Mouse (Mus musculus) adipocyte (in vitro differentiated cells): ENCODE results near the gene Ccdc153.

Experiments
- DNase-seq: peaks from one replicate; pipeline ENCODE4 v3.0.0-alpha.2; 2016; ENCODE audit warnings: low spot score

The Ccdc153 gene

GRCm38 (mm10) chr9:44240911-44241310, 435 bp downstream of the Ccdc153 start:
- DNase-seq, result no peak

DNA sequence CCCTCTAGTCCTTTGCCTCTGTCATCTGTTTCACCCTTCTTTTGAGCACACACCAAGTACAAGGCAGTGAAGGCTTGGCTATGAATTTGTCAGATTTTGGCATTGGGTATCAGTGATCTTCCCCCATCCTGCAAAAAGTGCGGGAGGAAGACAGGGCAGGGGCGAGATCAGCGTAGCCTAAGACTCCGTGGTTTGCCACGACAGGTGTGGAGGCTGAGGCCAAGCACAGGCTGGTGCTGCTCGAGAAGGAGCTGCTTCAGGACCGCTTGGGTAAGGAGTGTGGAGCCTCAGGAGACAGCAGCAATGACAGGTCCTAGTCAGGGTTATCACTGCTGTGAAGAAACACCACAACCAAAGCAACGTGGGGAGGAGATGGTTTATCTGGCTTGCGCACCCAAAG, 942 bp downstream of the Ccdc153 start:
- no peak for DNase-seq

- no peak for DNase-seq
Observed at GRCm38 (mm10) chr9:44243621-44244020, 3.1 kb downstream of the Ccdc153 start.

DNA sequence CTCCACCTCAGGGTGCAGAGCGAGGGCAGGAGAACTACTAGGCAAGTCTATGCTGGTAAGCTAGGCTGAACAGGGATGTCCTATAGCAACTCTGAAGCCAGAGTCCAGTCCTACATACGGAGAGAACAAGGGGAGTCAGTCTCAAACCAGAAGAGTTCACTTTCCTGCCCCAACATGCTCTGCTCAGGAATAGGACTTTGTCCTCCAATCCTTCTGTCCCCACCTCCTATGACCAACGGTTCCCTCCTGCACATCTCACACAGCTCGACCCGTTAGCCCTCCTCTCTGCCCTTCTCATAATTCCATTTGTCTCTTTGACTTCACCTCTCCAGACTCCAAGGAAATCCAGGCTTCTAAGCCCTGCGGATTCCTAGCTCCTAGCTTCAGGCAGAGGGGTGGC, 7.4 kb downstream of the Ccdc153 start:
- DNase-seq, result no peak

DNA sequence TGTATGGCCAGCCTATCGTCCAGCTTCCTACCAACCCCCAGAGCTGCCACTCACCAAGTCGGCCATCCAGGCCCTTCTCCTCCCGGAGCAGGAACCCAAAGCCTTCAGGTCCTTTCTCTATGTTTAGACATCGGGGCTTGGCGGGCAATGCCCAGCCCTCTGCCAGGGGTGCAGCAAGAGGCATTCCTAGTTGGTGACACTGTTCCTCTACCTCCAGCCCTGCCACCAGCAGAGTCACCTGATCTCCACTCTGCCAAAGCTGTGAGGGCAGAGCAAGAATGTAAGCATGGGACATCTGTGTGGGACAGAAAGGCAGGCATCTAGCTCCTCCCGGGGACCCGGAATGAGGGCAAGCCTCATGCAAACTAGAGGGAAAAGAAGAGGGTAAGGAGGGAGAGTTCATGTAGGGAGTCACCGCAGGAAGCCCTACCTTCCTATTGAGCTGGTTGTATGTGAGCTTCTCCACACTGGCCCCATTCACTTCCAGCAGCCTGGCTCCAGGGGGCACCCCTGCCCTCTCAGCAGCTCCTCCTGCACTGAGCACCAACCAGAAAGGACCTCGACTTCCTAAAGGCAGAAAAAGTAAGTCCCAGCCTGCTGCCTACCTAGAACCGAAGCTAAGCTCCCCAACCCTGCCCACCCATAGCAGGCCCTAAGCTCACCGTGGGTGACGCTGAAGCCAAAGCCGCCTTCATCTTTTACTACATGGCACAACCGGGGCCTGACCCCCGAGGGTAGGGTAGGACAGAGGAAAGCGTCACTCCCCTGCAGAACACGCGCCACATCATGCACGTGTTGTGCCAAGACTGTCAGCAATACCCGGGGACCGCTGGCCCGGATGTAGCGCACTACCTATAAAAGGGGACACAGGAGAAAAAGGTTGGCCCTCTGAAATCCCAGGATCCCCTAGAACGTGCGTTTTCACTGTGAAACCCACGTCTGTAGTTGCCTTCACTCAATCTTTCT, 9.0 kb downstream of the Ccdc153 start:
- peak; percentile 26 for DNase-seq

DNA sequence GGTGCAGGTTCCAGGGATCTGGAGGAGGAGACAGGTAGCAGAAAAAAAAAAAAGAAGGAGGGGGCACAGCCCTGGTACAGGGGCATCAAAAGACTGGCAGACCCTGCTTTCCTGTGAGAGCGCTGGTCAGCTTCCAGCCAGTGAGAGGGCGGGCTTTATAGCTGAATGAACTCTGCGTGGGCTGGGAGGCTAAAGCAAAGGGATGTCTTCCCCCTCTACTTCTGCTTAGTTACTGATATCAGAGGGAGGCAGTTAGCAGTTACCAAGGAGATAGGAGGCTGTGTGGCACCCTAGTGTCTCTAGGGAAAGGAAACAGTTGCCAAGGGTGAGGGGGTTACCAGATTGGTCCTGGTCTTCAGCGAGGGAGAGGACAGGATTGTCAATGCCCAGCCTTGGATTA, 10.0 kb downstream of the Ccdc153 start:
- no peak for DNase-seq

GRCm38 (mm10) chr9:44251314-44251713, 10.8 kb downstream of the Ccdc153 start, which contains the start of gene Pdzd3:
Gene Pdzd3 (minus strand): TSS chr9:44251471.
- no peak for DNase-seq

DNA sequence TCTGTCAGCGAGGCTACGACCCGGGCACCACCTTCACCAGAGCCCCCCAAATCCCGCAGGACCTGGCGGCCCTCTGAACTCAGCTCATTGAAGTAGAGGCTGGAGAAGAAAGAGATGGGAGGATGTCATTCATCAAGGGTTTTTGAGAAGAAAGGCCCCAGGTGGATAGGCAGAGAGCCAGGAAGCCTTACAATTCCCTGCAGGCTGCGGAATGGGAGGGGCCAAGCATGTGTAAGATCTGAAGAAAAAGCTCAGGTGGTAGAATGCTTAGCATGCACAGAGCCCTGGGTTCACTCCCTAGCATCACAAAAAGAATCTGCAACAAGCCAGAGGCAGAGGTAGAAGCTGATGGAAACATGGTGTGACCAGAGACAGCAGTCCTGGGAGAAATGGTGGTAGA, 13.0 kb downstream of the Ccdc153 start:
- DNase-seq, result no peak

GRCm38 (mm10) chr9:44254508-44255135, 14.1 kb downstream of the Ccdc153 start:
- DNase-seq, result no peak

- DNase-seq, result no peak
Observed at GRCm38 (mm10) chr9:44255136-44255521, 14.7 kb downstream of the Ccdc153 start.

DNA sequence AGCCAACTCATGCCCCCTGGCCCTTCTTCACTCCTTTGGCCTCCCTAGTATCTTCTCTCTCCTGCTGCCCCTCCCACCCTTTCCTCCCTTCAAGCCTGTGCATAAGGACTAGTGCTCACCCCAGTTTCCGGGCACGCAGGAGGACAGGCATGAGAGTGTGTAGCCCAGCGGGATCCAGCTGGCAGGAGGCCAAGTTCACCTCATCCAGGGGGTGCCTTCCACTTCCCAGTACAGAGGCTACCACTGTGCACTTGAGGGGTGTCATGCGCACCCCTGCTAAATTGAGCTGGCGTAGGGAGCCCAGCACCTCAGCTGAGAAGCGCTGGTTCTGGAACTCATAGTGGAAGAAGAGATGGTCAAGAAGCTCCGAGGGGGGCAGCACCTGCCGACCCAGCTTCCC, 15.7 kb downstream of the Ccdc153 start:
- no peak for DNase-seq

- no peak for DNase-seq
Observed at GRCm38 (mm10) chr9:44259014-44259413, 18.5 kb downstream of the Ccdc153 start.

DNA sequence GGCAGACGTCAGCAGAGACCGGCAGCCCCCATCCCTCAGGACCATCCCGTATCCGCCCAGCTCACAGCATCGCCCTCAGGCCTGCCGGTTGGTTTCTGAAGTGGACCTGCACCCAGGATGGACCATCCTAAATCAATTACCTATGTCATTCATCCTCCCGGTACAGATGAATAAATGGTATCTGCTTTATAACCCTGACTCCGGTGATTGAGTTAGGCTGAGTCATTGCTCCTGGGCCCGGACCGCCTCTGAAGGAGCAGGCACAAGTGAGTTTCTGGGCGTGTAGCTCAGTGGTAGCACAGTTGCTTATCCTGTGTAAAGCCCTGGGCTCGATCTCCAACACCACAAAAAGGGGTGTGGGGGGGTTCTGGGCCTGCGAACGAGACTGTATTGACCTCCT, 20.9 kb downstream of the Ccdc153 start:
- no peak for DNase-seq

DNA sequence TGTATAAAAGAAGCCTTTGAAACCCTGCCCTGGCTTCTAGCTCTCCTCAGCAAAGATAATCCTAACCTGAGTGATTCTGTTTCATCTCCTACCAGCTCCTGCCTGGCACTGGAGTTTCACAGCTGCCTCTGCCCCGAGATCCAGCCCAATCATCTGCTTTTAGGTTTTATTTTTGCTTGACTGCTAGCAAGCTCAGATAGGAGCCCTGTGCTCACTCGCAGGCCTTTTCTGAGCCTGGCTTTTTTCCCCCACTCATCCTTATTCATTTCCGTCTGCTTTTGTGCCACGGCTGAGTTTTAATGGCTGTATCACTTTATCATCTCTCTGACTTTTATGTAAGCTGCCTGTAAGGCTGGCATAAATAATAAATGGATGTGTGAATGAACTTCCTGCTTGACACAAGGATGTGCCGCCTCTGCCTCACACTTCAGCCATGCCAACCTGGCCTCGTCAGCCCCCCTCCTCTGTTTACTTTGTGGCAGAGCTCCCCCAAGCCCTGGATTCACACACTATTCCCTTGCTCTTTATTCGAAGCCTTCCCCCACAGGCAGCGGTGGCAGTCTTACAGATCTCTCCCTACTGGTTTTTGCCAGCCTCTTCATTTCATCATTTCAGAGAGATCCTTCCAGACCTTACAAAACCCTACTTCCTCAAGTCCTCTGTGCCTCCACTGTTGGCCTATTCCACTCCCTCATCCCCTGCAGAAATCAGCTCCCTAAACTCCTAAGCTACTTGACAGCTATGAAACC, 26.2 kb downstream of the Ccdc153 start:
- DNase-seq, result peak; percentile 28

- peak; percentile 20 for DNase-seq
Observed at GRCm38 (mm10) chr9:44267319-44268026, 27.0 kb downstream of the Ccdc153 start.

DNA sequence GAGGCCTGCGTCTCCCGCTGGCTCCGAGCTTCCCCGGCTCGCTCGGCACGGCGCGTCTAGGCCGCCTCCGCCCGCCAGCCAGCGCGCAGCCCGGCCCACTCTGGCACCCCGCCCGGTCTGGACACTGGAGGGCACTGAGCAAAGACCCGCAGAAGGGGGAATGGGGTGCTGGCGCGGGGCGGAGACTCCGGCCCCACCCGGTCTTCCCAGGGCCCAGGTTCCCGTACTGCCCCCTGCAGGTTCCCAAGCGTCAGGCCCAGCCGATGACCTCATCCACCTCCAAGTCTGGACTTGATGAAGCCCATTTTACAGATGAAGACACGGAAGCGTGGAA, 27.5 kb downstream of the Ccdc153 start:
- DNase-seq, result peak; percentile 54

GRCm38 (mm10) chr9:44268432-44268831, 28.0 kb downstream of the Ccdc153 start, which contains the start of gene Nlrx1:
Gene Nlrx1 (minus strand): TSS chr9:44268599.
- DNase-seq, result no peak

DNA sequence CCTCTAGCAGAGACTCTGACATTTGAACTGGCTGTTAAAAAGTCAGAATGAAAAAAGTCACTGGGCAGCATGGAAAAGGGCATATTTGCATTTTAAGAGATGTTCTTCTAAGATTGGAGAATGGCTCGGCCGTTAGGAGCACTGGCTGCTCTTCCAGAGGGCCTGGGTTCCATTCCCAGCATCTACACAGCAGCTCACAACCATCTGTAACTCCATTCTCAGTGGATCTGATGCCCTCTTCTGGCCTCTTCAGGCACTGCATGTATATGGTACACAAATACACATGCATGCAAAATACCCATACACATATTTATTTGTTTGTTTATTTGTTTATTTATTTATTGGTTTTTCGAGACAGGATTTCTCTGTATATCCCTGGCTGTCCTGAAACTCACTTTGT, 28.6 kb downstream of the Ccdc153 start:
- no peak for DNase-seq

GRCm38 (mm10) chr9:44269973-44270372, 29.5 kb downstream of the Ccdc153 start:
- no peak for DNase-seq

DNA sequence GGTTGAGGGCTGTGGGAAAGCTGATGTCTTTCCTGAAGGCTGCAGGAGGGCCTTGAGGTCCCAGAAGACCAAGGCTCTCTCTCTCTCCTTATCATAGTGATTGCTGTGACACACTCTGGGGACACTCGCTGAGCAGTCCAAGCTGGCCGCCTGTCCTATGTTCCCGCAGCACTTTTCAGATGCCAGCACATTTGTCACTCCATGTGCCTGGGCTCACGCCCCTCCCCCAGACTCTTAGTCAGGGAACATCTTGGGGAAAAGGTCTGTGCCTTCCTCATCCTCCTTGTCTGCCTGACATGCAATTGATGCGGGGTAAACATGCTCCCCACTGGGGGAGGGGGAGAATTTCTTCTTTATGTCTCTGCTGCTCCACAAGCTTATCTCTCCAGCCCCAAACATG, 42.7 kb downstream of the Ccdc153 start:
- DNase-seq, result no peak

GRCm38 (mm10) chr9:44286256-44286850, 45.9 kb downstream of the Ccdc153 start:
- no peak for DNase-seq

- no peak for DNase-seq
Observed at GRCm38 (mm10) chr9:44287003-44287400, 46.5 kb downstream of the Ccdc153 start.
